Mouse (Mus musculus): ENCODE results near the gene Sh3gl2.

Gene Sh3gl2

GRCm38 (mm10) chr4:85305912-85306573 lies 101.1 kb downstream of the Sh3gl2 start:
- no peak for DNase-seq (ENCODE audit: extremely low spot score, low spot score)

DNA sequence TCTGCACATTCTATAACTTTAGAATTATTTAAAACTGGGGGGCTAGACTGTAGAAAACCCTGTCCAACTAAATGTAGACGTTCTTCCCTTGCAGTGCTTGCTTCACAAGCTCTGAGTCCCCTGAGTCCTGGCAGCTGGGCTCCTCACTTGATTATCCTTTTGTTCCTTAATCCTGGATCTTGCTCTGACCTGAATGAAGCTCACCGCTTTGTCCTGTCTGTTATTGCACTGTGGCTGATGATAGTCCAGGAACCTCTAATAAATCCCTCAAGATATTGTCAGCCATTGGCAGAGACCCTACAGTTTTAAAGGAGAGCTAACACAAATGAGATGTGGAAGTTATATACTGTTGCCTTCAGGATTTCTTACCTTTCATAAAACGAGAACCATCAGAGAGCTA lies 114.2 kb downstream of the Sh3gl2 start:
- no peak for DNase-seq (ENCODE audit: extremely low spot score, low spot score)

DNA sequence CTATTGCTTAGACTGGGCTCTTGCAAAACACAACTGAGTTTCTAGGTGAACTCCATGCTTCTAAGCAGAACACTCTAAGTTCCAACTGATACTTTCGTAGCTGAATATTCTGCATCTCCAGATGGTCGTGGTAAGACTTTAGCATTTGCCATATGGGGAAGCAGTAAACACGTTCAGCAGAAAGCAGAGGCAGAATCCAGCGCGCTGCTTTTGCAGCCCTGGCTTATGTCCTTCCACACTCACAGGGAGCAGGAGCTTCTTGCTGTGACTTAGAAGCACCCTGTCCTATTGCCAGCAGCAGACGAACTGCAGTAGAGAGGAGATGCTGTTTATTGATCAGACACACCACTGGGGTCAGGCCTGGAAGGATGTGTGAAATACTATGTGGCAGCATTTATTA lies 120.5 kb downstream of the Sh3gl2 start:
- no peak for DNase-seq (ENCODE audit: extremely low spot score, low spot score)

GRCm38 (mm10) chr4:85326052-85326451 lies 121.1 kb downstream of the Sh3gl2 start:
- DNase-seq (ENCODE audit: extremely low spot score, low spot score) = no peak

DNA sequence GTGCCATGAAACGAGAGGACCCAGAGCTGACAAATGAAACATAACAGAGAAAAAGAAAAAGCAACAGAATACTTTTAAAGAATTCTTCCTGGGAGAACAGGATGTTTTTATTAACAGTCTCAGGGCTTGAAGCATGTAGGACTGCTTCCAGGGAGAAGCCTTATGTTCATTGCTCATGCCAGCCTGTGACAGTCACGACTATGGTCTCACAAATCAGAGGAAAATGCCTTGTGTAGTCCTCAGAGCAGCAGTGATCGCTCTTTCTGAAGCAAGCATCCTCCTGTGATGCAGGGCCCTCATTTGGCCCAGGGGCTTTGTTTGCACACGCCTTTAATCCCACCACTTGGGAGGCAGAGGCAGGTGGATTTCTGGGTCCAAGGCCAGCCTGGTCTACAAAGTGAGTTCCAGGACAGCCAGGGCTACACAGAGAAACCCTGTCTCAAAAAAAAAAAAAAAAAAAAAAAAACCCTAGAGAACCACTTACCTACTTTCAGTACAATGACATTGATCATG lies 129.8 kb downstream of the Sh3gl2 start:
- DNase-seq (ENCODE audit: extremely low spot score, low spot score) = no peak

- no peak for DNase-seq (ENCODE audit: extremely low spot score, low spot score)
Measured at GRCm38 (mm10) chr4:85336356-85336755, 131.4 kb downstream of the Sh3gl2 start.

DNA sequence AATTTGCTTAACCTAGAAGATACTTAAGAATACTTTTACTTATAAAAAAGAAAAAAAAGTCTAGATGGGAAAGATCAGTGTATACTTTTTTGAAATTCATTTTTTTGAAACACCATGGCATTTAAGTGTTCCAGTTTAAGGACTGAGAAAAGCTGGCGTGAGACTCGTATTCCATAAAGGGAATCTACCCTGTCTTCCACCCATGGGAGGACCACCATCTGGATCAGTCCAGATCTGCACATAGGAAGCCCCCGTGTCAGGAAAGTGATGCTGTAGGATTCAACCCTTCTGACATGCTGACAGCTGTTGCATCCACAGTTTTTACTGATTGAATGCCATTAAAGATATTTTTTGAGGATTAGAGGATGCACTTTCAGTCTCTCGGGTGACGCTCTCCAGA lies 134.2 kb downstream of the Sh3gl2 start:
- DNase-seq (ENCODE audit: extremely low spot score, low spot score) = no peak

GRCm38 (mm10) chr4:85340686-85341085 lies 135.8 kb downstream of the Sh3gl2 start:
- DNase-seq (ENCODE audit: extremely low spot score, low spot score) = no peak

DNA sequence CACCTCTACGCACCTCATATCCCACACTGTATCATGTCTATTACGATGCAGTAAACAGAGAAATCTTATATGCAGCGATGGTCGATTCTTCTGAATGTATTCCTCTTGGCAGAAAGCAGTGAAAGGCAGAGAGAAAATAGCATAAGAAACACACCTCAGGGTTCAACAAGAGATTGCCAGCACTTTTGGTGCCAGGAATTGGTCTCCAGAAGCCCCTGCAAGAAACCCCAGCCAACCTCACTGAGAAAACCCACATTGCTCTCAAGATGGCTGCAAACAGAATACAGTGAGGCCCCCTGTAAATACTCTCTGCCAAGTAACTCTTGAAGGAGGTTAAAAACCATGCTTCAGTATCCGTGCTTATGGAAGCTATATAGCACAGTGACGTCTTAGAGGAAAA lies 141.0 kb downstream of the Sh3gl2 start:
- no peak for DNase-seq (ENCODE audit: extremely low spot score, low spot score)

DNA sequence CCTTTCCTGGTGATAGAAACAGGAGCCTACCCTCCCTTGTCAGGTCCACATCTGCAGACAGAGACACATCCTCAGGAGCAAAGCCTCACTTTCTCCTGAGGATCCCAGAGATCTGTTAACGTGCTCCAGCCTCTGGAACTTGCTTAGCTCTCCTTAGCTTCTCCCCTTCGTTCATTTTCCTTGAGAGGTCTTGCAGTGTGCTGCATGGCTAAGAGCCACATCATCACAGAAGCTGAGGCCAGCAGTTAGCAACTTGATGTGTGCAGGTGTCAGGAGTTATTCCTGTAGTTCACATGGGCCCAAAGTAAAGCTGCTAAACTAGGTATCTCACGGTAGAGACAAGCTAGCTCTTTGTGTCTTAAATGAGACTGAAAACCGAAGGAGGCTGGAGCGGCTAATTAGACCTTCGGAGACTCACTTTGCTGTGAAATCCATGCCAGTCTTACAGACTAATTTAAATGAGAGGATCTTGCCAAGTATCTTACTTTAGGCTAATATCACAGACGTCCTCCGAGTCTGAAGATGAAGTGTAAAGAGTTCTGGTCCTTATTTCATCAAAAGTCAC lies 143.2 kb downstream of the Sh3gl2 start:
- no peak for DNase-seq (ENCODE audit: extremely low spot score, low spot score)

- no peak for DNase-seq (ENCODE audit: extremely low spot score, low spot score)
Measured at GRCm38 (mm10) chr4:85362661-85363060, 157.7 kb downstream of the Sh3gl2 start.

GRCm38 (mm10) chr4:85363205-85363604 lies 158.3 kb downstream of the Sh3gl2 start:
- DNase-seq (ENCODE audit: extremely low spot score, low spot score) = no peak

DNA sequence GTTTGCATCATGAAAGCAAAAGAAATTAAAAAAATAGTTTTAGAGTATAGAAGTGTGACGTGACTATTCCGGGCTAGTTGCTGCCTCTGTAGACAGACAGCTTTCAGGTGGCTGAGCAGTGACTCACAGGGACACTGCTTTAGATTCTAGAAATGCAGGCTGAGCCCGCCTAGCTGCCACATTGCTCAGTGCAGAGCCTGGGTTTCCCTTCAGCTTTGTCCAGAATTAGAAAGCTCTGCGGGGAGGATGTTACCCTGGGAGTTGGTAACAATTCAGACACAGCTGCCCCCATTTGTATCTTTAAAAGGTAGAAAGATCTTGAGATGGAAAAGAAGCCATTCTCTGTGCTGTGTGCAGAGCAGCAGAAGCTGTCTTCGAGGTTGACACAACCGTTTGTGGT lies 166.1 kb downstream of the Sh3gl2 start:
- no peak for DNase-seq (ENCODE audit: extremely low spot score, low spot score)

- no peak for DNase-seq (ENCODE audit: extremely low spot score, low spot score)
Measured at GRCm38 (mm10) chr4:85374801-85375200, 169.9 kb downstream of the Sh3gl2 start.

DNA sequence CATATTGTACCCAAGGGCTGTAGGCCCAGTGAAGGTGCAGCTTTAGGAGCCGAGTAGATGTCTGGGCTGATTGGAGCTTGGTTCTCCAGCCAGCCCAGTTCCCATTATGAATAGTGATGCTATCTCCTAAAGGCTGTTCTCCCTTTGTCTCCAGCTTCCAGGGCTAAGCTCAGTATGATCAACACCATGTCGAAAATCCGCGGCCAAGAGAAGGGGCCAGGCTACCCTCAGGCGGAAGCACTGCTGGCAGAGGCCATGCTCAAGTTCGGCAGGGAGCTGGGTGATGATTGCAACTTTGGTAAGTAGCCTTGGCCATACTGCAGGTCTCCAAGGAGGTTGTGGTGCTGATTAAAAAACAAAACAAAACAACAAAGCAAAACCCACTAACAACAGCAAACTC lies 171.3 kb downstream of the Sh3gl2 start:
- no peak for DNase-seq (ENCODE audit: extremely low spot score, low spot score)

- no peak for DNase-seq (ENCODE audit: extremely low spot score, low spot score)
Measured at GRCm38 (mm10) chr4:85376610-85377009, 171.7 kb downstream of the Sh3gl2 start.

DNA sequence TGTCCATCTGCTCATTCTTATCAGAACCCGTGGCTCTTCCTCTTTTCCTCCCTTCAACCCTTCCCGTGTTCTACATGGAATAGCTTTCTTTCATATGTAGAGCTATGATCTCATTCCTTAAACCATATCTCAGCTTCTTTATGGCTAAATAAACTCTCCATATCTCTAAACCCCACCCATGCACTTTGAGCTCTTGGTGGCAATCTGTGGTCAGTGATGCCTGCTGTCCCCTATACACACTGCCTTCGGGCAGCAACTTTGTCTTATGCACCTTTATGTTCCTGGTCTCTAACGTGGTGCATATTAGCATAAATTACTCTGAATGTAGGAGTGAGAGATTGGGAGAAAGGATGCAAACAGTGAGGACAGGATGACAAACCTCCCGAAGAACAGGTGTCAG lies 180.3 kb downstream of the Sh3gl2 start:
- no peak for DNase-seq (ENCODE audit: extremely low spot score, low spot score)

DNA sequence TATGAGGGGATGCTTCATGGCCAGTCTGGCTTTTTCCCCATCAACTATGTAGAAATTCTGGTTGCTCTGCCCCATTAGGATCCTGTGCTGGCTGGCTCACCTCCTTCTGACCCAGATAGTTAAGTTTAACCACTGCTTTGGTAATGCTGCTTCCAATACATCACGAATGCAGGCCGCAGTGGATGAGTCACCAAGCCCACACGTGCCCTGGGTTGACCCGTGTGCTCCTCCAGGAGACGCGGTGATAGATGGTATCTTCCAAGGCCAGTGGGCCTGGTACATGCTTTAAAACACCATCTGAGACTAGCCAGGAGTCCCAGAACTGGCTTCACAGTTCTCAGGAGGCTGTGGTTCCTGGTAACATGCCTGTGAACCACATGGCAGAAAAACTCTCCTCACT lies 182.8 kb downstream of the Sh3gl2 start:
- no peak for DNase-seq (ENCODE audit: extremely low spot score, low spot score)

- no peak for DNase-seq (ENCODE audit: extremely low spot score, low spot score)
Measured at GRCm38 (mm10) chr4:85391795-85392194, 186.9 kb downstream of the Sh3gl2 start.

DNA sequence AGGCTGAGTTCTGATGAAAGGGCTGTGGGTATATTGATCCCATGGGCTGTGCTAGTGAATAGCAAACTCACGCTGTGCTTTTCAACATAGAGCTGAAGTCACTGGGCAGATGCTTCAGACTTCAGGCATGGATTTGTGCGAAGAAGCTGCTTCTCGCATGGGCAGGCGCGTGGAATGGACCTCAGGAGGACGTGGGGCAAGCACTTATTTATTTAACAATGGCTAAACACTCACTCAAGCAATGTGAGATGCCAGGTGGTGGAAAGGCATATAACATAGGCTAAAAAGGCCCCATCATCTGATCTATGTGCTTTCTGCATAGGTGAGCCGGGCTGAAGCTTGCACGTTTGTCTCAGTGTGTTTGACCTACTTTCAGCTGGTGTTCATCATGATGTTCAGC lies 193.8 kb downstream of the Sh3gl2 start:
- DNase-seq (ENCODE audit: extremely low spot score, low spot score) = no peak

GRCm38 (mm10) chr4:85402823-85403222 lies 197.9 kb downstream of the Sh3gl2 start:
- DNase-seq (ENCODE audit: extremely low spot score, low spot score) = peak; percentile 72

GRCm38 (mm10) chr4:85404424-85405194 lies 199.7 kb downstream of the Sh3gl2 start:
- DNase-seq (ENCODE audit: extremely low spot score, low spot score) = peak; percentile 84

- no peak for DNase-seq (ENCODE audit: extremely low spot score, low spot score)
Measured at GRCm38 (mm10) chr4:85405276-85405675, 200.3 kb downstream of the Sh3gl2 start.
